Mouse (Mus musculus): Measurements from ENCODE around the gene Auh.

- TF ChIP-seq POLR2A (IDR thresholded peaks at IDR 0.05; ENCODE audit: low read depth, low read length) (no peak), CTCF (IDR thresholded peaks at IDR 0.05; ENCODE audit: extremely low read depth, insufficient read length, insufficient replicate concordance, low read depth, low read length) (no peak)
Observed at GRCm38 (mm10) chr13:52942876-52943388, 13.5 kb upstream of the Auh start.

Measured in small intestine, adult 2 months (tissue).